Mouse (Mus musculus): ENCODE results near the gene Slc5a1.

The Slc5a1 gene

DNA sequence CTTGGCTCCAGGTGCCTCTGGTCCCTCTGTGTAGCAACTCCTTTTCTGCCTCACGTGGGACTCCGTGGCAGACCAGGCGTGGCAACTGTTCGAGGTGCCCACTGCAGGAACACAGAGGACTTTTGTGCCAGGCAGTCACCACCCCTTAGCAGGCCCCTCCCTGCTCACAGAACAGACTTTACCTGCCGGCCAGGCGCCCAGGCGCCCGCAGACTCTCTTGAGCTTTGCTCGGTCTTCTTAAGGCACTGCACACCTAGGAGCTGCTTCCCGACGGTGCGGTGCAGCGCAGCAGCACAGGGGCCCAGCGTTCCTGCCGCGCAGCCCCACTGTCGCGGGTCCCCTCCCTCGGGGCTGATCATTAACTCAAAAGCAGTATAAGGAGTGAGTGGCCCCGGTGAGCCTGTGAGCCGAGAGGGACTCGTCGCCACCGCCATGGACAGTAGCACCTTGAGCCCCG, at the start of gene Slc5a1:
Gene Slc5a1 (plus strand): TSS at position 195 of the 457 bp plus-strand sequence.
- no peak for DNase-seq (ENCODE audit: low read depth, low spot score)

DNA sequence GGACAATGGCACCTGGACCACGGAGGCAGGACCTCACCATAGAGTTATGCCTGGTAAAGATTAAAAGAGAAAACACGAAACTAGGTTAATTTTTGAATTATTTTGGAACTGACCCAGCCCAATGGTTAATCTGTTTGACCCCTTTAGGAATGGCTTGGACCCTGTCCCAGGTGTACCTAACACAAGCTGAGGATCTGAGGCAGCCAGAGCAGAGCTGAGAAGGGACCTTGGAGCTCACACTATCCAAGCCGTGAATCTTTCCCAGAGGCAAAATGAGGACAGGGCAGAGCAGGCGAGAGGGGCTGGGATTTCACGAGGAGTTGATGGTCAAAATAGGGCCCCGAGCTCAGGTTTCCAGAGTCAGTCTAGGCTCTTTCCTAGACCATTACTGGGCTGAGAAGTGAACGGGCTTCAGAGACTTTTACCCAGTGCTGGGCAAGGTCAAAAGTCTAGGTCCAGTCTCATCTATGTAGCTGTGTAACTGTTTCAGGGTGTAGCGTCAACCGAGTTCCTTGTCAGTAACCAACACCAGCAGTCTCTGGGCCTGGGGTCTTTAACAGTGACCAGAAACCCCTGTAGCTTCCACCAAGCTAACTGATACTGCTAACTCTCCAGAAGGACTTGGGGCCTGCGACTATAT, 47.8 kb upstream of the Slc5a1 start:
- DNase-seq (ENCODE audit: low read depth, low spot score): no peak

DNA sequence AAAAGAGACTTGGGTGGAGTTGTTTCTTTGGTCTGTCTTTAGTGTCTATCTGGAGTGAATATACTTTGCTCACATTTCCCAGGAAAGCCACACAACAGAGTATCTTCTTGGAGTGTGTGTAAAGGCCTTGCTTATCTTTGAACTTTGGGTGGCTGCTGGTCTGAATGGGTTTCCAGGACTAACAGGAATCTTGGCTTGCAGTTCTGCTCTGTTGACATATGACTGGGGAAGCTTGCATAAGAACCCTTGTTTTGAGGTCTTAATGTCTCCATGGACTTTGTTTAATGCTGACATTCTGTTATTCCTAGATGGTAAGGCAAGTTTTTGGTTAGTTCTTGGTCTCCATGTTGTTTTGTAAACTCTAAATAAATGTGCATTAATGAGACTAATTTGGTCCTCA, 33.9 kb upstream of the Slc5a1 start:
- no peak for DNase-seq (ENCODE audit: low read depth, low spot score)

DNA sequence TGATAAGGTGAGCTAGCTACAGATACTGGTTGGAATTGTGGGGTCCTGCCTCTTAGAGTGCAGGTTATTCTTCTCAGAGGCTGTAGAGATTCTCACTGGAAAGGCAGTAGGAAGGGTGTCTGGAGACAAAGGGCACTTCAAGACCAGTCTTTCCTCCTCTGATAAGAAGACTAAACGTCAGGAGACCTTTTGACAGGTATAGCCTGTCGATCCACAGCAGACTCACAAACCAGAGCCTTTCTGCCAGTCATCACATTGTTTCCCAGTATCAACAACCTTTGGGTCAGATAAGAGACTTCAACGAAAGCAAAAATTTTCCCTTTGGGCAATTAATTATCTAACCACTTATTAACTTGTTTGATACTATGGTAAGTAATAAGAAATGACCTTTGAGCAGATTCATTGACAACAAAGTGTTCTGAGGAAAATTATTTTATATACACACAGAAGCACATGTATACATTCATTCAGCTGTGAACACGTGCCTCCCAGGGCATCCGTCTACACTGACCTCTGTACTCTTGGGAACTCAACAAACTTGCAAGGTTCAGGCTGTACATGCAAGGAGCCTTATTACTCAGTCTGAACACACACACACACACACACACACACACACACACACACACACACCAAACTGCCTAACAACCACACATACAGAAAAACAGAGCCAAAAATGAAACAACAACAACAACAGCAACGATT, 27.4 kb upstream of the Slc5a1 start:
- no peak for DNase-seq (ENCODE audit: low read depth, low spot score)

DNA sequence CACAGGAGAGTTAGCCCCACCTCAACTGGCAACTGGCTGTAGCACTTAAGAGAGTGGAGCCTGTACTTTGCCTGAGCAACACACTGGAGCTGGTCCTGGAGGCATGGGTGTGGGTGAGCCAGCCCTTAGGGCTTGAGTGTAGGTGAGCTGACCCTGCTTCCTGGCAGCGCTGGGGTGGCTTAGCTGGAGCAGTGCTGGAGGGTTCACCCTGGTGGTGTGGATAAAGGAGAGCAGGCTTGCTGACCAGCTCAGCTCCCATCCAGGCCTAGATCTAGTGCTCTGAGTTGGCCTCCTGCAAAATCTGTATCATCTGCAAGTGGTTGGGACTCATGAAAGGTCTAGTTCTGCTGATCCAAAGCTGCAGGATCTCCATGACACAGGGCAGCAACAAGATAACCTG, 21.1 kb upstream of the Slc5a1 start:
- DNase-seq (ENCODE audit: low read depth, low spot score): no peak

DNA sequence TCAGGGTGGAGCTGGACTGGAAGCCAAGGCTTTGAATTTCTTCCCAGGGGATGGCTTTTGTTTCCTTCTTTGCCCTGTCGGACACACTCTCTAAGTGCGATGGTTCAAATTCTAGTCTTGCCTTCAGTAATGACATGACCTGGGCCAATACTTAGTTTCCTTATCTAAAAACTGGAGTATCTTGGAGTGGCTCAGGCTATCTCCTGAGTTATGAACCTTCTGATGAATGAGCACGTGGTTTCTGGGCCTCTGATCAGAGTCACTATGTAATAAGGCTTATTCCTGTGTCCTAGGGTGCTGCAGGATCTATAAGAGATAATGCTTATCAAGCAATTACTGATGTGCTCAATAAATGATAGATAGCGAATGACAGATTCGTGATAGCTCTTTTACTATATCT, 19.4 kb upstream of the Slc5a1 start:
- DNase-seq (ENCODE audit: low read depth, low spot score): no peak

DNA sequence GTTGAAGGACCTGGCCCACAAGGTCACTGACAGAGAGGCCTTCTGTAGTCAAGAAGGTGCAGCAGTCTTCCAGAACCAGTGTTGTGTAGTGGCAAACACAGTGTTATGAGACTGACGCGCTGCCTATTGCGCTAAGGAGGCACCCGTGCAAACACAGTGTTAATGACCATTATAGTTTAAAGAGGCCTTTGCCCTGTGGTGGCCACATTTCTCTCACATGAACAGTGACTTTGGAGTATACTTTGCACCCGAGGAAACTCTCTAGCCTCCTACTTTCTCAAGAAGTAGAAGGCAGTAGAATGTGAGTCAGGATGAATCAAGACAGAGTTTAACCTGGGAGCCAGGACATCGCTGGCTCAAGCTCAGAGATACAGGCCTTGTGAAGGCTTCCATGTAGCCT, 12.7 kb upstream of the Slc5a1 start:
- DNase-seq (ENCODE audit: low read depth, low spot score): no peak

DNA sequence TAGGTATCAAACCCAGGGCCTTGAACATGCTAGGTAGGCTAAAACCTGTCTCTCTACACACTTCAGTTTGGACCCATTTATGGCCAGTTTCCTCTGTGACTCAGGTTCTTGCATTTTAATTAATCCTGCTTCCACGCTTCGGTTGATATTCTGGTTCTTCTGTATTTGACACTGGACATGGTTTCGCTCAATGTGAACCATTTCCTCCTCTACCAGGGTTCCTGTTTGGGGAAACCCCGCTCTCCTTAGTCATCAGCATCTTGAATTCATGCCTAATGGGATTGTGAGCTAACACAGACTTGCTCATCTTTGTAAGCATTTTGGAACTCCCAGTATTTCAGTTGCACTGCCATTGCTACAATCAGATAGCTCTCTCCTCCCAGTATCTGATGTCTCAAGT, 8.7 kb upstream of the Slc5a1 start:
- DNase-seq (ENCODE audit: low read depth, low spot score): no peak

DNA sequence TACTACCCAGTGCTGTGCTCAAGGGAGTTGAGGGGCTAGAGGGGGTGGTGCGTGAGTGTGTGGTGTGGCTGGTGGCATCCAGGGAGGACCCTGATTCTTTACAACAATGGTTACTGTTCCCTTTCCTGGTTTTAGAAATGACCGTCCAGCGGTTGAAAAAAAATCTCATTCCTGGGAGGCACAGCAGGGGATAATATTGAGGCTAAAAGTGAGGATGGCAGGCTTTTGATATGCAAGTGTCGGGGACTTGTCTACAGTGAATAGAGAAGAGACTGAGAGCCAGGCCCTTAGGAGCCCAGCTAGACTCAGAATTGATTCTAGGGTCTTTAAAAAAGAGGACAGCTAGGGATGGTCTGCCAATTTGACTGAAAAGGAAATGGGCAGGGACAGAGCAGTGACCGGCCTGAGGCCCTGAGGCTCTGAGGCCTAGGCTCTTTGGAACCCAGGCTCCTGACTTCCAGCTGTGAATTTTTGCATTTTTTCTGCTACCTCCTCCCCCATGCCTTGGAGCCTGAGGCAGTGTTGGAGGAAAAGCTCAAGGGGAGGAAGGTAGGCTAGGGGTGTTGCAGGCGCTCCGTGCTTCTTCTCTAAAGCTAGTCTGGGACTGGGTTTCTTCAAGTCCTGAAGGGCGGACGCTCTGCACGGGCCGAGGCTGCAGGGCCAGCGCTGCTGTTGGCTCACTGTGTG, 1.5 kb upstream of the Slc5a1 start:
- DNase-seq (ENCODE audit: low read depth, low spot score): no peak

DNA sequence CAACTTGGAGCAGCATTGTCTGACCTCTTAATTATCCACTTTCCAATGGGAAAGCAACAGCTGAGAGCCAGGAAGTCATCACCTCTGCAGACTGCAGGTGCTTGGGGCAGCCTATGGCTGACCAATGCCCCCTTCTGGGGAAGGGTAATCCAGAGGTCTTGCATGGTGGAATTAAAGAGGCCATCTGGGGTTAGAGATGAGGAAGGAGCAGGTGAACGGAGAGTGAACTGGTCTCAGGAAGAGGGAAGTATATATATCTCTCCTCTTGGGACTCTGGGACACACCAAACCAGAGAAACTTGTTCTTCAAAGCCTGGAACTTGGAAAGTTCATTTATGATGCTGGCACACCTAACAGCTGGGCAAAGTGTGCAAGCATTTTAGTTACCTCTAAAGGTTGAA, 857 bp downstream of the Slc5a1 start:
- DNase-seq (ENCODE audit: low read depth, low spot score): no peak

DNA sequence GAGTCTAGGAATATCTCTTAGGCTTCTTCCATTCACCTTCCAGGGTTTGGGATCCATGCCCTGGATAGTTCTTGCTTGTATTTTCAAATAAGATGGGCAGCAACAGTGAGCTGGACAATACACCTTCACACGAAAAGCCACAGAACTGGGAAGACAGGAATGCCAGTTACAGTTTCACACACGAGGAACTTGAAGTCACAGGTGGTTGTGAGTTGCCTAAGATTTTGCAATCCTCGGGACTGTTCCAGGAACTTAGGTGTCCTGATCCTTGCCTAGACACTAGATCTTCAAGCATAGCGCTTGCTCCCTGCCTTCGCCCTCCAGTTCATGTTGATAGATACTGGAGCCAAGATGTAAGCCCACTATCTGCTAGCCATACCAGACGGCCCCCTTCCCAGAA, 1.6 kb downstream of the Slc5a1 start:
- no peak for DNase-seq (ENCODE audit: low read depth, low spot score)

DNA sequence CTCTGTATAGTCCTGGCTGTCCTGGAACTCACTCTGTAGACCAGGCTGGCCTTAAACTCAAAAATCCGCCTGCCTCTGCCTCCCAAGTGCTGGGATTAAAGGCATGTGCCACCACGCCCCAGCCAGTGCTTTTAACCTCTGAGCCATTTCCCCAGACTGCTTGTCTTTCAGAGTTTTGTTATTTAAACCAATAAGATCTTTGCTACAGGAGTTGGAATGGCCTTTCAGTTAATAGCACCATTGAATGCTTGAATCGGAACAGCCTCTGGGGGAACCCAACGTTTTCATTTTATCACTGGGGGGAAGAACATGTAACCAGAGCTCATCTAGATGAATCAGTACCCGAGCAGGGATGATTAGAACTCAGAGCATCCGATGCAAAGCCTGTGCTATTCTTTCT, 3.0 kb downstream of the Slc5a1 start:
- no peak for DNase-seq (ENCODE audit: low read depth, low spot score)

DNA sequence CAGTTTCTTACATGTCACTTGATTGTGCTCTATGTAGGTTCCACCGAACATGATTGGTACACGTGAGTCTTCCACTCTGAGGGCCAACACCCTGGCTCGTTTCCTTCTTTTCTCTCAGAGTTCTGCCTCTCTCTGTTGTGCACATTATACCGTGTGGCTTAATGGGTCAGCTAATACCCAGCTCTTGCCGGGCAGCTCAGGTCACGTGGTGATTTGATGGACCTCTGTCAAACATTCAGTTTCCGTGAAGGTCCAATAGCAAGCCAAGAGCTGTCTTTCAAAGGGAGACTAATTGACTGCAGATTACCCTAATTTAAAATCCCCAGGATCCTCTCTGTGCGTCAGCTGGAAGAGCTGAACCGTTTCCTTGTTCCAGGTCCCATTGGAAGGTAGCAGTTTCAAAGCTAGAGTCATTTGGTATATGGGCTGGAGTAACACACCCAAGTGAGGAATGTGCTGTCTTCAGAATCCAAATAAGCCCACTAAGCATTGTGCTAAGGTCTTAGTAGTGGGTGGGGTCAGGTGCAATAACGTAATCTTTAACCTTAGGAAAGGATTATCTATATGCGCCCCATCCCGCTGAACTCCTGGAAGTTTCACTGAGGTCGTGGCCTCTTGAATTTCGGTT, 3.9 kb downstream of the Slc5a1 start:
- DNase-seq (ENCODE audit: low read depth, low spot score): no peak

DNA sequence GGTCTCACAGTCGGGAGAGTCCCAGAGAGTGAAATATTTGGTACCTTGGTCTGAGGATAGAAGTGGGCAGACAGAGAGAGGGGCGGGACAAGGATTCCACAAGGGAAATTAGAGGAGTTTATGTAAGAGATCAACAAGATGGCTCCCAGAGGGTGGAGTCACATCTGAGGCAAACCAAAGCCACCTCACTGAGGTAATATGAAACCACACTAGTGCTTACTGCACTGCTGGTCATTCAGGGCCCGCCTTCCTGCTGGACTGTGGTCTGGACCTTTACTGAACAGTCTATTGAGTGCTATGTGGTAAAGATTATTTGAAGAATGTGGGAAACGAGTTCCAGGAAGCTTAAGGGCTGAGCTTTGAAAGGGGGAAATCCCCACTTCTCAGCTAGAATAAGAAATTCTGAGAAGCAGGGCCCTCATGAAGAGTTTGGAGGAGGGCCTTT, 17.9 kb downstream of the Slc5a1 start:
- no peak for DNase-seq (ENCODE audit: low read depth, low spot score)

DNA sequence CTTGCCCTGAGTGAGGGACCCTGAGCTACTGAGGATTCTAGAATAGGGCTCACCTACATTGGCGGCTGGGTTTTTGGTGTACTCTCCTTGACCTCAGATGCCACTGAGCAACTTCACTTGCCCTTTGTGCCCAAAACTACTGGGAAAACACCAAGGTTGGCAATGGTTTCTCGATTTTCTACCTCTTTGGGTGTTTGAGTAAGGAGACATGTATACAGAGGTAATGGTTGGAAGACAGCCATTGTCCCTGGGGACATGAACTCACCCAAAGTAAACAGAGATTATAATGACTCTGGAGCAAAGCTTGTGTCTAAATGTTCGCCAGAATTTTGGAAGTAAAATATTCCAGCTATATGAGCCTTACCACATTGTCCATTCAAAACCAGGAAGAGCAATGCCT, 19.6 kb downstream of the Slc5a1 start:
- DNase-seq (ENCODE audit: low read depth, low spot score): no peak

DNA sequence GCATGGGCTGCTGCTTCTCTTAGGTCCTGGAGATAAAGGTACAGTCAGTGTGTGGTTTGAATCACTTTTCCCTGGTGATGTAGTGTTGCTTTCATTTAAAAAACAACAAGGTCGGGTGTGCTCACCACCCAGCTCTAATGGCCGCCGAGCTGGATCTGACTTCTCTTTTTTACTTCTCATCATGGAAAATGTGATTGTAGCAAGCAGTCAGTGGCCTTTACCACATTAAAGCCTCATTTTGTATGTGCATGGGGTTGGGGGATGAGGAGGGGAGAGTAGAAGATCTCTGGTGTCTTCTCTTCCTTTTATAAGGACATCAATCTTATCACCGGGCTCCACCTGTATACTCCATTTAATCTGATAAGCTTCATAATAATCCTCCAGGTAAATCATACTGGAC, 21.3 kb downstream of the Slc5a1 start:
- no peak for DNase-seq (ENCODE audit: low read depth, low spot score)

DNA sequence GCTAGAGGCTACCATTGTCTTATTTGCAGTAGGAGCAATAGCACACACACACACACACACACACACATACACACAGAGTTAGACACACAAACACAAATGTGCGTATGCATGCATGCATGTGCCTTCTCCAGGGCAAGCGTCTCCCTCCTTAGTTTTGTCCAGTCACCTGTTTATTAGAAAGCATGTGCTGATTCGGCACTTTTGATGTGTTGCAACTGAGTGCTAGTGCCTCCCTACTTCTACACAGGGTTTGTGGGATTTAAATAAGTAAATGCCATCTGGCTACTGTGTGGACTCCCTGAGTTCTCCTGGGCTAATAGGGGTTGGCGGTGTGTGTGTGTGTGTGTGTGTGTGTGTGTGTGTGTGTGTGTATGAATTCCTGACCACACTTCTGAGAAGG, 30.1 kb downstream of the Slc5a1 start:
- DNase-seq (ENCODE audit: low read depth, low spot score): no peak

DNA sequence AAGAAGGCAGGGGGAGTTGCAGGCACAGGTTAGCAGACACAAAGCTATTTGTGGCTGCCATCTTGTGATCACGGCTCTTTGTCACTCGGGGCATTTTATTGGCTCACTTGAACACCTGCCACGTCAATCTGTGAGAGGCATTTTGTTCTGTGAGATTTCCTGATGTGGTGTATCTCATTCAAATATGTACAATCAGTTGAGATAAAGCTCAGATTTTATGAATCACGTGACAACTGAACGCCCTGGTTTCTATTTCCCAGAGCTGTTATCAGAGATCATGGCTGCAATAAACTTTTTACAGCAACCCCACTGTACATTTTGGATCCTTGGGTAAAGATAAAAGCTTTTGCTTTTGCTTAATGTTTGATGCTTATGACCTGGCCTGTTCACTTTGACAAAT, 31.6 kb downstream of the Slc5a1 start:
- no peak for DNase-seq (ENCODE audit: low read depth, low spot score)

DNA sequence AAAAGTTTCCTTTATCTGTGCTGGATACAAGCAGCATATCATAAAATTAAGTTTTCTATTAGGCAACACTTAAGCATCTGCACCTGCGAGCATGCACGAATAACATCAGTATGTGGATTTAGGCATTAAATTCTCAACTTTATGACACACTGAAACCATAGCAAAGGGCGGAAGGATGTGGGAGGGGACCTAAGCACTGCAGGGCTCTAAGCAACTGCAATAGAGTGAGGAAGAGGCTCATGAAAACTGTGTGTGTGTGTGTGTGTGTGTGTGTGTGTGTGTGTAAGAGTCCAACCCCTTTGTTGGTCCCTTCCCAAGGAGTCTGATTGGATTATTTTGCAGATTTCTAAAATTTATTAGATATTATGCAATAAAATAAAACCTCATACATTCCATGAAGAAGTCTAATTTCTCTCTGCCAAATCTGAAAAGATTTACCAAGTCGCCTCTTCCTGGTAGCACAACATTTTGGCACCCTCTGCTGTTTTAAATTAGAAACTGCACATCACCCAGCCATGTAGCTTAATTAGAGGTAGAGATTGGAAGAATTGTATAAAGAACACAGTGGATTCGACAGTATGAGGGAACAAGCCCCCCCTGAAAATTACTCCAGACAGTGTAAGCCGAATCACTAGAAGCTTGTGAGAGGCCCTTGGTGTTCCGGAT, 38.9 kb downstream of the Slc5a1 start:
- DNase-seq (ENCODE audit: low read depth, low spot score): peak; percentile 62

DNA sequence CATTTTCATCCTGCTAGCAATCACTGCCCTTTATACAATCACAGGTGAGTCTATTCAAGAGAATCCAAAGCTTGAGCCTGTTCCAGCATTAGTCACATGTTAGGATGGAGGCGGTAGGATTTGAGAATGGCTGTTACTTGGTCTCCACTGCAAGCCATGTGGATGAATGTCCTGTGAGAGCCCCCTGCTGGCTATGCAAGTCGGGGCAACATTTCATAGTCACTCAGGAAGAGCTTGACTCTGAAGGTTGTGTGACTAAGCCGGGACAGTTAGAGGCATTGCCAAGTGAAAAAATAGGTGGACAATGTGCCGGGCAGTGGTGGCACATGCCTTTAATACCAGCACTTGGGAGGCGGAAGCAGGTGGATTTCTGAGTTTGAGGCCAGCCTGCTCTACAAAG, 40.0 kb downstream of the Slc5a1 start:
- DNase-seq (ENCODE audit: low read depth, low spot score): peak; percentile 57

DNA sequence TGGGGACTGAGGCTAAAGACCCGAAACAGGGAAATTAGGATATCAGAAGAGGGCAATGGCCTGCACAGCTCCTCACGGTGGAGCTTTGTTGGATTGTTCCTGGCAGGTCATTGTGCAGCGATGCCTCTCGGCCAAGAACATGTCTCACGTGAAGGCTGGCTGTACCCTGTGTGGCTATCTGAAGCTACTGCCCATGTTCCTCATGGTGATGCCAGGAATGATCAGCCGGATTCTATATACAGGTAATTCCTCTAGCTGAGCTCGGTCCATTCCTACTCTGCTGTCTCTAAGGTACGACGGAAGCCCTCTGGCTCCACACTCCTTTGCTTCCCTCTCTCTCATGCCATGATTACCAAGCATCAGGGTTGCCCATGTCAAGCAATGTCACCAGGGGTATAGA, 42.8 kb downstream of the Slc5a1 start:
- no peak for DNase-seq (ENCODE audit: low read depth, low spot score)

DNA sequence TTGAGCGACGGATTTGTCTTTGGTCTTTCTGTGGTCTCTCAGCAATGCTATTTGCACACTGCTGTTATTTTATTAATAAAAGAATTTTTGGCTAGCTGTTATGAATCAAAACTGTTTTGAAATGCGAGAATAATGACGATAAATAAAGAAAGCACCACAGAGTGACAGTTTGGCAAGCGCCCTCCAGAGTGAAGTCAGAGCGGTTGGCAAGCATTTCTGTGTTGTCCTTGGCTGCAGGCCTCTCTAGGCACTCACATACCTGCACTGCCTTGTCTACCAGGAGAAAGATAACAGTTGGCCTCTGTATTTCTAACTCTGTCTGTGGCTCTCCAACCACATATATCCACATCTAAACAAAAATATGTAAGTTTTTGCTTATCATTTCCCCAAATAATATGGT, 43.7 kb downstream of the Slc5a1 start:
- no peak for DNase-seq (ENCODE audit: low read depth, low spot score)
